Mouse (Mus musculus) embryo, embryonic 10 days (tissue): Measurements from ENCODE around the gene Ywhae.

Source experiments
- DNase-seq: peaks from one replicate; pipeline ENCODE4 v3.0.0-alpha.2; 2015; ENCODE audit warnings: low spot score

The Ywhae gene

DNA sequence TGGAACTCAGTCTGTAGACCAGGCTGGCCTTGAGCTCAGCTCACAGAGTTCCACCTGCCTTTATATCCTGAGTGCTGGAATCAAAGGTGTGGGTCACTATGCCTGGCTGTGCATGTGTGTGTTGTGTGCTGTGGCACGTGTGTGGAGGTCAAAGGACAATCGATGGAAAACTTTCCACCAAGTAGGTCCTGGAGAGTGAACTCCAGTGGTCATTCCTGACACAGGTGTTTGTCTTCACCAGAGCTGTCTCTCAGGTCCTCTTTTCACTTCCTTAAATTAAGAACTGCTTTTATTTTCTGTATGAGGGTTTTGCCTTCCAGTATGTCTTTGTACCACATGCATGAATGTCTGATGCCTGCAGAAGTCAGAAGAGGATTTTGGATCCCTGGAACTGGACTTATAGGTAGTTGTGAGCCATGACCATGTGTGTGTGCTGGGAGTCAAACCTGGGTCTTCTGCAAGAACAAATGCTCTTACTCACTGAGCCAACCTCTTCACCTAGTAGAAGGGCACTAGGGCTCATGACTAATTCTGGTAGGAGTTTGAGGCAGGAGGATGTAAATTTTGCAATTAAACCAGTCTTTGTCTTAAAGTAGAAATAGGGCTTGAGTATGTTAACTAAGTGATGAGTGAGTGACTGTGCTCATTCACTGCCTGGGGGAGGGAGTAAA is 5.3 kb downstream of the Ywhae start:
- DNase-seq: no peak

DNA sequence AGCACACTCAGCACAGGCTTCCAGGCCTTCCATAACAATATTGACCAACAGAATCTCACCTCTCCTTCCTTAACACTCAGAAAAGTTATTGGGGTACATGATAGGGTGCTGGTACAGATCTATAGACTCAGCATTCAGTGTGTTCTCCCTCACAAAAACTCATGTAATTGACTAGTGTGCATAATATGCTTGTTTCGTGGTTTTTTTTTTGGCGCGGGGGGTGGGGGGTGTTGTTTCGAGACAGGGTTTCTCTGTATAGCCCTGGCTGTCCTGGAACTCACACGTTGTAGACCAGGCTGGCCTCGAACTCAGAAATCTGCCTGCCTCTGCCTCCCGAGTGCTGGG is 5.8 kb downstream of the Ywhae start:
- DNase-seq: no peak

DNA sequence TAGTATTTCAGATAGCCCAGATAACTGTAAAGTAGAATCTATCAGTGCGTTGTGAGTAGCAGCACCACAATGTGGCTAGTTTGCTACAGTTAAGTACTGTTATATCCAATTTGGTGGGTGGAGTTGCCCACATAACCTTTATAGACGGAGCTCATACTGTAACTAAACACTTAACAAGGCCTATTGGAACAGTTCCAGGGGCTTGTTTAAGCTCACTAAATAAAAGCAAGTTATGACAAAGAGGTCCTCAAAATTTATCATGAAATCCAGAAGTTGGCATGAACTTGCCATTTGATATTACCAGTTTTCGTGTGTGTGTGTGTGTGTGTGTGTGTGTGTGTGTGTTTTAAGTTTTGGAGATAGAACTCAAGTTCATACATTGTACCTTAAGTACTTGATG is 7.5 kb downstream of the Ywhae start:
- DNase-seq: no peak

DNA sequence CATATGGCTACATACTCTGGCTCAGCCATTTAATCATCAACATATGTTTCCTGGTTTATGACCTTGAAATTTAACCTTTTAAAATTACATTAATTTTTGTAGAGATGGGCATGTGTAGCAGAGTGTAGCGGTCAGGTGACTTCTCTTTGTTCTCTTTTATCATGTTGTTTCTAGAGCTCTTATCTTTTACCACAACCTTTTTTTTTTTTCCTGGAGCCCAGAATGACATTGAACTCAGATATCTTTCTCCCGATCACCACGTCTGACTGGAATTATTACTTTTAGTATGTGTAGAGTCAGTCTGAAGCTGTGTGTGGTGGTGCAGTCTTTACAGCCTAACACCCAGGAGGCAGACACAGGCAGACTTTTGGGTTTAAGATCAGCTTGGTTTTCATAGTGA is 8.9 kb downstream of the Ywhae start:
- no peak for DNase-seq

DNA sequence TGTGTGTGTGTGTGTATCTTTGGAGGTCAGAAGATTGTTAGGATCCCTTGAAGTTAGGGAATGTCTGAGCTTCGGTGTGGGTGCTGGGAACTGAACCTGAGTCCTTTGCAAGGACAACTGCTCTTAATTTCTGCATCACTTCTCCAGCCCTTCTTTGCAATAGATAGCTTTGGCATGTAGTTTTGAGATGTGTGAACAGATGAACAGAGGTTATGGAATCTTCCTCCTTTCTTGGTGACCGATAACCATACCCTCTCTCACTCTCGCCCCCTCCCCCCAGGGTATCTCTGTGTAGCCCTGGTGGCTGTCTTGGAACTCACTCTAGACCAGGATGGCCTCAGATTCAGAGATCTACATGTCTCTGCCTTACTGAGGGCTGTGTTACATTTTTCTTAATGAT is 12.1 kb downstream of the Ywhae start:
- DNase-seq: no peak

DNA sequence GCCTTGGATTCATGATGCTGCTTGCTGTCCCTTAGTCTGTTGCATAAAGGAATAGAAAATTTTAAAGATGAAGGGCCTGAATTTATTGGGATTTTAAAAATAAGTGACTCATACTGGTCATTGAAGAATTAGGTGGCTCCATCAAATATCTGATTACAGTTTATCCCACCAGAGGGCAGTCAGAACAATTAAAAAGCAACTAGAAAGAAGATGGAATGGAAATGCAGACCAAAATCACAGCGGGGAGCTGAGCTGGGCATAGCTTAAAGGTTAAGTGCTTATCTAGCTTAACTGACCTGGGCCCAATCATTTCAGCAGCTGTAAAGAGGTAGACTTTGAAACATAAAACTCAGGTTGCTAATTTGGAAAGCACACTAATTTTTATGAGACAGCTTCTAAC is 17.9 kb downstream of the Ywhae start:
- no peak for DNase-seq

DNA sequence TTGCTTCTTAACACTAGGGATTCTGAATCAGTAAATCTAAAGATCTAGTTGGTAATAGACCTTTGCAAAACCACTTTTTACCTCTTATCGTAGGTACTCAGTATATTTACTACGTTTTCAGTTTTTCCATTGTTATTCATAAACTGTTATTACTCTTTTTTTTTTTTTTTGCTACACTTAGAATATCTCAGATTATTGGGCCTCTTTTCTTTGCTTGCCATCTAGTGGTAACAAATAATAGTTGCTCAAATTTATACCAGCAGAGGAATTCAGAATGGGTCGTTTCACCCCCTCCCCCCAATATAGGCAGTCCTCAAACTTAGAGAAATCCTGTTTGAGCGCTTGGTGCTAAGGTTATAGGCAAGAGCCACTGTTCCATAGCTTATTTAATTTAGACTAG is 18.4 kb downstream of the Ywhae start:
- DNase-seq: no peak

DNA sequence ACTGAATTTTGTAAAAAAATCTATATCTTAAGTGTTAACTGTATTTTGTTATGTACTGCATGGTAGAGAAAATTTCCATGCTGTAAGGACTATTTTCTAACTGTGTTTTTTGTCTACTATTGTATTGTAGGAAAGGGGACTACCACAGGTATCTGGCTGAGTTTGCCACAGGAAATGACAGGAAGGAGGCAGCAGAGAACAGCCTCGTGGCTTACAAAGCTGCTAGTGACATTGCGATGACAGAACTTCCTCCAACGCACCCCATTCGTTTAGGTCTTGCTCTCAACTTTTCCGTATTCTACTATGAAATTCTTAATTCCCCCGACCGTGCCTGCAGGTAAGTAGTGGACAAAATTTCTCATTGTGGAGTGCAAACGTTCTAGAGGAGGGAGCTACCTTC is 24.0 kb downstream of the Ywhae start:
- no peak for DNase-seq

DNA sequence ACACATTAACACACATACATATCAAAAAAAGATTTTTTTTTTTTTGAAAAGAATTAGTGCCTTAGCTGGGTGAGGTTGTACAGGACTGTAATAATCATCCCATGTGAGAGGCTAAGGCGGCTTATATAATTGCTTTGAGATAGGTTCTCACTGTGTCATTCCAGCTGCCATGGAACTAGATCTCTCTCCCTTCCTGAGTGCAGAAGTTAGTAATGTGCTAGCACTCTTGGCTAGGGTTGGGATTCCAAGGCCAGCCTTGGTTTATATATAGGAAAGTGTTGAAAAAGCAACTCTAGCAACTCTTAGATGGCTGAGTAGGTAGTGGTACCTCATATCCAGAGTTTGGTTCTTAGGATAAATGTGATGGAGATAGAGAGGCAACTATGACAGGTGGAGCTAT is 25.9 kb downstream of the Ywhae start:
- DNase-seq: no peak

DNA sequence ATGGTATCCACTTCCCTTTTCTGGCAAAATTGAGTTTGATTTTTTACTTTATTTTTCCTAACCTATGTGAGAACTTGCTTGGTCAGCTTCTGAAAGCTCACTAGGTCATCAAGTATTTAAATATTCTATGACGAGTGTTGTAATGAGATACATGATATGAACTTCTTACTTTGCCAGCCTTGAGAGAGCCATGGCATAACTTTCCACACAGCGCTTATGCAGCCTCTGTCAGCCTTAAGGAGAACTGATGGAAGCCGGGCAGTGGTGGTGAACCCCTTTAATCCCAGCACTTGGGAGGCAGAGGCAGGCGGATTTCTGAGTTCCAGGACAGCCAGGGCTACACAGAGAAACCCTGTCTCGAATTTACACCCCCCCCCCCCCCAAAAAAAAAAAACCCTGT is 28.1 kb downstream of the Ywhae start:
- no peak for DNase-seq

DNA sequence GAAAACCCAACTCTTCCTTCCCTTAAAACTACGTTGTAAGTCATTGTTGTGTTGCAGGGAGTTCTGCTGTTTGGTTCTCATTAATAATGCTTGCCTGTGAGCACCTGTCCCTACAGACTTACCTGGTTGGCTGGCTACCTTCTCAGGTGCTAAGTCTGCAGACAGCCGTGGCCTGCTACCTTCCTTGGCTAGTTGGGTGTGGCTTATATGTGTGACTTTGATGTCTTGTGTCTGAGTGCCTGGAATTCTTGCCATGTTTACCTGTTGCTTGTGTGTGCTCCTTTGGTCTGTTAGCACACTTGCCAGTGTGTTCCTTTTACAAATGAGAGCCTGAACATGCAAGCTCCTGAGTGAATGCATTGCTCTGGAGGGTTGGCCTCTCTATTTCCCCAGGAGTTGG is 30.0 kb downstream of the Ywhae start:
- DNase-seq: no peak

DNA sequence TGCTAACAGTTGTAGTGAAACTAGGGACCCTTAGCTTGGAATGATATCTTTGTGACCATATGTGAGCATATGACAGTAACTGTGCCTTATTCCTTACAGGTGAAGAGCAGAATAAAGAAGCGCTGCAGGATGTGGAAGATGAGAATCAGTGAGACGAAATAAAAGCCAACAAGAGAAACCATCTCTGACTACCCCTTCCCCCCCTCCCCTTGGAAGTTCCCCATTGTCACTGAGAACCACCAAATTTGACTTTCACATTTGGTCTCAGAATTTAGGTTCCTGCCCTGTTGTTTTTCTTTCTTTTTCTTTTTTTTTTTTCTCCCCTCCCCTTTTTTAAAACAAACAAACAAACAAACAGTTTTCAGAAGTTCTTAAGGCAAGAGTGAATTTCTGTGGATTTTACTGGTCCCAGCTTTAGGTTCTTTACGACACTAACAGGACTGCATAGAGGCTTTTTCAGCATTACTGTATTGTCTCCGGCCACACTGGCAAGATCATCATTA is 31.9 kb downstream of the Ywhae start:
- no peak for DNase-seq

DNA sequence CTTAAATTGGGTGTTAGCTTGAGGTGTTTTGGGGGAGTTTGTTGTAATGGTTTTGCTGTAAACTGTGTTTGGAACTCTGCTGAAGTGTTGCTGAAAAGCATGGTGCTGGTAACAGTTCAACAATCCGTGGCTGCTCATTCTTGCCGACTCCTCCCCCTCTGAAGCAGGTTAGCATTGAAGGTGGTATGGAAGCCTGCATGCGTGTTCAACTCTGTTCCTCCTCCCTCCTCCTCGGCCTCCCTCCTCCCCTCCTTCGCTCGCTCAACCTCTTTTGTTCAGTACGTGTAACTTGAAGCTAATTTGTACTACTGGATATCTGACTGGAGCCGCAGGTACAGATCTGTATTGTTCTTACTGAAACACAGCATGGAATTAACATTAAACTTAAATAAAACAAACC is 32.5 kb downstream of the Ywhae start:
- no peak for DNase-seq

DNA sequence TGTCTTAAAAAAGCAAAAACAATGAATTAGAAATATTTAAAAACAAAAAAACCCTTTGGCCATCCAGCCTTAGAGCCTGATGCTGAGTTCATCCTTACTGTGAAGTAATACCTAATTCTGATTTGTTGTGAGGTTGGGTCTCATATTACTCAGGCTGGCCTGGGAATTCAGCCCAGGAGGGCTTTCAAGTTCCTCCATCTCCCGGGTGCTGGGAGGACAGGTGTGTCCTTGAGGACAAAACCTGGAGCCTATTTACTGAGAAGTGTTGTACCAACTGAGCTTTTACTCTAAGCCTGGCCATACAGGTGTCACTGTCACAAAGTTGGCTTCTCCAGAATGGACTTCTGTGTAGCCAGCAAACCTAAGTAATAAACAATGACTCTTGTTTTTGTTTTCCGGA is 34.3 kb downstream of the Ywhae start:
- DNase-seq: no peak

DNA sequence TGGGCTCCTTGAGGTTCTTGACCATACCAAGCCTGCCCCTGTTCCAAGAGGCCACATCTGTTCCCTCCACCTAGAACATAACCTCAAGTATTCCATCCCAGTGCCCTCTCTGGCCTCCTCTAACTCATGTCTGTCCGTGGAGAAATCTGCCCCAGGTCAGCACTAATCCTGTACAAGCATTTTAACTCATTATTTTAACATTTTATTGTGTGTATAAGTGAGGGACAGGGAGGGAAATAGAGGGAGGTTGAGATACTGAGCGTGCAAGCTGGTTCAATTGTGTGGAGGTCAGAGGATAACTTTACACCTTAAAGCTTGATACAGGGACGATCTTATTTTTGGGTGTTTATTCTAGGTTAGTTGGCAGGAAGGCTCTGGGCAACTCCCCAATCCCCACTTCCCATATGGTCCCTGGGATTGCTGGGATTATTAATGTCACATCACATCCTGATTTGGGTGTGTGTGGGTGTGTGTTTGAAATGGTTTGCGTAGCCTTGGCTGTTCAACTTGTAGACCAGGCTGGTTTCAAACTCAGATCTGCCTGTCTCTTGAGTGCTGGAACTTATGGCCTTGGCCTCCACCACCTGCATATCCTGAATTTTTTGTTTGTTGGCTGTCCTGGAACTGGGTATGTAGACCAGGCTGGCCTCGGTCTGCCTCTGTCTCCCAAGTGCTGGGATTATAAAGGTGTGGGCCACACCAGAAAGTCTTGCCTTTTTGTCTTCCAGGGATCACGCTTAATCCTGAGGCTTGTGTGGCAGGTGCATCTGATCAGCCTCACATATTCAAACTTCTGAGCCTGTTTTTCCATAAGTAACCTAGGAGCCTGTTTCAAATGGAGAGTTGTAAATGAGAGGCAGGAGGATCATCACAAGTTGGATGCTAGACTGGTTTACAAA is 35.7 kb downstream of the Ywhae start:
- DNase-seq: no peak

DNA sequence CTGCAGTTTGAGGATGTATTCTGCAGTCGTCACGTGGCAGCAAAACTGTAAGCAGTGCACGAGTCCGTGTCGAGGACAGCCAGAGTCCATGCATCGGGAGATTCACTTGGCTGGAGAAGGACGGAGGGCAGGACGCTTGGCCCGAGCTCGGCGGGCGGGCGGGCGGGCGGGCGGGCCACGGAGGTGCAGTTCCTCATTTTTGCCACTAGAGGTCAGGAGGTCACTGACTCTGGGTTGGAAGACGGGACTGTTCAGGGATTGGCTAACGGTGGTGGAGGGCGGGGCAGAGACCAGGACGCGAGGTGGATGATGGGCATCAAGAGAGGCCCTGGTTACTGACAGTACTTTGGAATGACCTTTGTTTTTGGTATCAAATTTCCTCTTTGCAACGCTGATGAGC is 36.5 kb downstream of the Ywhae start:
- DNase-seq: peak; percentile 93

DNA sequence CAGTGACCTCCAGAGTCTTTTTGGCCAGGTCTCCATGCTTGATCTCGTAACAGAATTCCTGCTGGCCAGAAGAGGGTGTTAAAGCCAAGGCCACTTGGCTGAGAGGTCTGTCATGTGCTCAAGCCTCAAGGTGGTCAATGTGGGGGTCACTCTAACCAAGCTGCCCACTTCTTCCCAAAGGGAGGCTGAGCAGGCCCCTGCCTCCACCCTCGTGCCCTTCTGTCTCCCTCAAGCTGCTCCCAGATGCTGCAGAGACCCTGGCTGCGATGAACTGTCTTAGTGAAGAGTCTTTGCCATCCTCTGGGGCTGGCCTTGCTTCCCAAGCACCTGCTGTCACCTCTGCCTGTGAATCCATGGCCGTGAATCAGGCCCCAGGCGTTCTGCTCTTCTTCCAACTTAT is 39.9 kb downstream of the Ywhae start:
- DNase-seq: no peak

DNA sequence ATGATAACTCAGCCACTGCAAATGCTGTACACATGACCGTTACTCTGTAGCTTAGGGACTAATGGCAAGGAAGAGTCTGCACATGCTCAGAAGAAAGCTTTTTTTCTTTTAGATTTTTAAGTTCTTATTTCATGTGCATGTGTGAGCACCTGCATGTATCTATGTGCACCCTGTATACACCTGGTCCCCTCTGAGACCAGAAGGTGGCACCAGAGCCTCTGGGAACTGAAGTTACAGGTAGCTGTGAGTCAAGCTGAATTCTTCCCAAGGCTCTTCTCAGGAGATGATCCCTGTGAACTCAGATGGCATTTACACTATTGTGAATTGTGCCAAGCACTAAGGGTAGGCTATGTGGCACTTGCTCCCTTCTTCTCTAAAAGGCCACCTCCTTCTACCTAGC is 43.2 kb downstream of the Ywhae start:
- DNase-seq: no peak

DNA sequence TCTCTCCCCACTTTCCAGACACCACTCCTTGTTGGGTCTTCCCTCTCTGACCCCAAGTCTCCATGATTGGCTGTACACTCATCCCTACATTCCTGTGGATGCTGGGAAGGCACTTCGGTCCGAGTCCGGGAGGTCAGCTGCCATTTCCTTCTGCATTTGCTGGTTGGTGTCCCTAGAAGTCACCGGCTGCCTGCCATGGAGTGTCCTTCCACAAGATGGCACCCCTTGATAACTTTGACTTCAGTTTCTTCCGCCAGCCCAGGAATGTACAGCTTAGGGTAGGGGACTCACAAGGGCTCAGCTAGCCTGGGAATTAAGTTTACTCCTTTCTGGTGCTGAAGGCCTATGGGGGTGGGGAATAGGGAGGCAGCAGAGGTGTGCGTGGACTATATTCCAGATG is 49.2 kb downstream of the Ywhae start:
- peak; percentile 88 for DNase-seq

DNA sequence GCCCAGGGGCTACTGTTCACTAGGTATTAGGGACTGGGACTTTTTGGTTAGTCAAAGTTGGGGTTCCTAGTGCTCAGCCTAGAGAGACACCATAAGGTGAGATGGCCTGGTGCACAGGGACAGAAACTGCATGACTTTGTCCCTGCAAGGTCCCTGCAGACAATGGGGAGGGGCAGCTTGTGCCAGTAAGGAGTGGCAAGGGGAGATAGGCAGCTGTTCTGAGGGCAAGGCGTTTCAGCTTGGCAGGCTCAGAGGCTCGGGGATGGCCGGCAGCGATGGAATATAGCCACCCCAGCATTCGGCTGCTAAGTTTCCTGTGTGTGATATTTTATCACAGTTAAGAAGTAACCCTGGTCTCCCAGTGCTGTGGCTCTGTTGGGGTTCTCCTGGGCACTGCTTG is 51.1 kb downstream of the Ywhae start:
- DNase-seq: no peak

DNA sequence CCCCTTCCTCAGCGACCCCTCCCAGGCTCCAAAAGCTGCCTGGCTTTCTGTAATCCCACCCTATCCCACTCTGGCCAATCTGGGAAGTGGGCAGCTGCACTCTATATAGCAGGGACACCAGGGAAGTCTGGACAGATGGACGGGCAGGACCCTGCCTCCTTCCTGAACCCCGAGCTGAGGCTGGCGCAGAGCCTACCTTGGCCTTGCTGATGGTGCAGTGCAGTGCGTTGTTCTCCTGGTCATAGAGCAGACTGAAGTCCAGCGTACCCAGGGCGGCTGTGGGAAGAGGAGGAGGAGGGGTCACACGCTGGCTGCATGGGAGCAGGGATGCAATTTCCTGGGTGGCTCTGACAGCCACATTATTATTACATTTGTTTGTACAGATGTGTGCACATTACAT is 53.2 kb downstream of the Ywhae start:
- DNase-seq: no peak

DNA sequence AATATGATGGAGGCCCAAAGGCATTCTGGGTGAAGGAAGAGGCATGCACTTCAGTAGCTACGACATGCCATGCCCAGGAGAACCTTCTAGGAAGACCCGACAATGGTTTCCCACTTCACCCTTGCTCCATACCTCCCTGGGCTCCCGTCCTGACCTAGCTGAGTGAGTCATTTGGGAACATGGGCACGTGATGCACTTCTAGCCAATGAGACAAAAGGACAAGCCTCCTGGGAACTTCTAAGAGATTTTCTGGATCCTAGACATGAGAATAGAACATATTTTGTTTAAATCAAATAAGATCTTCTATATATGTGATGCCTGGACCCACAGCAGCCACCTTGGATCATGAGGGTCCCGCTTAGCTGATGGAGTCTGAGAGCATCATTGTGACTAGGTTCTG is 59.9 kb downstream of the Ywhae start:
- no peak for DNase-seq

DNA sequence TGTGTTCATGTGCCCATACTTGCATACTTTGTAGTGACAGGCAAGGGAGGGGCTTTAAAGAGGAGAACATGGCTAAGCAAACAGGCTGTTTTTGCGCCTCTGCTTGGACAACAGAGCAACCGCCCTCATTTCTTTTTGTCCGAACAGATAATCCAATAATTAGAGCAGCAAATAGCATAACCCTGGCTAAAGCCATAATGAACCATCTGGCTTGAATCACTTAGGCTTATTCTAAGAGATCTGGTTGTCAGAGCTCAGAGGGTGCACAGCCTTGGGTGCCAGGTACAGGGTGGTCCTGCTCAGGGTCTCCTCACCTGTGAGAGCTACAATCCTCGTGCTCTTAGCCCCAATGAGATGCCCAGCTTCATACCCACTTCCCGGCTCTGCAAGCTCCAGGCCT is 60.7 kb downstream of the Ywhae start:
- DNase-seq: no peak
